Mouse (Mus musculus) CD4-positive, CD25-positive, alpha-beta regulatory T cell, adult 4 months (primary cell): ENCODE data around the gene Upf3b. TPM values are rescaled to one million over a fixed set of nuclear protein-coding genes. Genes with fewer than 3 reads are reported as not detected.

Experiments
- ATAC-seq: one replicate; pipeline ENCODE4 v1.8.0; 2017
- polyA plus RNA-seq, 2 experiments: library from polyadenylated mRNA; unstranded; fragments of 100-300 nt; shearing (Covaris generic); gene quantifications; one replicate each; pipeline ENCODE4 v1.2.1; 2017

Upf3b gene
- polyA plus RNA-seq, 2 experiments from 2014 or later, result 34.4 to 38.5 TPM

DNA sequence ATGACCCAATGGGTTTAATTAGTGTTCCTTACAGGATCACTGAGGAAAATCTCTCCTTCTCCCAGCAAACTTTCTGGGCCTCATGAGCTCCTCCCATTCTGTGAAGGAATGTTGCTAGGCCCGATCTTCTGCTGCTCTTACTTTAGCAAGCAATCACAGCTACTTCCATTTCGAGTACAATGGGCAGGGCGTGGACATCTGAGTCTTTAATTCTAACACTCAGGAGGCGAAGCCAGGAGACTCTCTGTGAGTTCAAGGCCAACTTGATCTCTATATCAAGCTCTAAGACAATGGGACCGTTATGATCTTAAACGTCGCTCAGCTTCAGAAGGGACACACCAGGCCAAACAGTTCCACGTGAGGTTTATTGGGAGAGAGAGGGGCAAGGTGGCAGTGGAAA is 33.5 kb downstream of the Upf3b start:
- no peak for ATAC-seq

DNA sequence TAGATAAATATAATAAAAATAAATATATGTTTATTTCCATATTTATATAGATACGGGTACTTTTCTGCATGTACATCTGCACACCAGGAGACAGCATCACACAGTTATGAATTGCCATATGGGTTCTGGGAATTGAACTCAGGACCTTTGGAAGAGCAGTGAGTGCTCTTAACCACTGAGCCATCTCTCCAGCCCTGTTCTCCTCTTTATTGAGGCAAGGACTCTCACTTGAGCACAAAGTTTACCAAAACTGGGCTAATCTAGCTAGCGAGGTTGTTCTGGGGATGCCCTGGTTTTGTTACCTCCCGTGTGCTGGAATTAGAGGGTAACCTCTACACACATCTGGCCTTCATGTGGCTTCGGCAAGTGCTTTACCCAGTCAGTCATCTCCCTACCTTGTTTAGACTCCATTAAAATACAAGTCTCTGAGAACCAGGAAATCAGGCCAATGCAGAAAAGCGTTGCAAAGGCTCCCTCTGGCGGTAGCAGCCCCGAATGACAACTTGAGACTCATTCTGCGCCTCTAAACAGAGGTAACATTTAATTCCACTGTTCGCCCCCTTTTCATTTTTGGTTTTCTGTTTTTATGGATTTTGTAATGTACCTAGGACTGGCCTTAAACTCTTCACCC is 35.7 kb downstream of the Upf3b start:
- peak; percentile 92 for ATAC-seq

DNA sequence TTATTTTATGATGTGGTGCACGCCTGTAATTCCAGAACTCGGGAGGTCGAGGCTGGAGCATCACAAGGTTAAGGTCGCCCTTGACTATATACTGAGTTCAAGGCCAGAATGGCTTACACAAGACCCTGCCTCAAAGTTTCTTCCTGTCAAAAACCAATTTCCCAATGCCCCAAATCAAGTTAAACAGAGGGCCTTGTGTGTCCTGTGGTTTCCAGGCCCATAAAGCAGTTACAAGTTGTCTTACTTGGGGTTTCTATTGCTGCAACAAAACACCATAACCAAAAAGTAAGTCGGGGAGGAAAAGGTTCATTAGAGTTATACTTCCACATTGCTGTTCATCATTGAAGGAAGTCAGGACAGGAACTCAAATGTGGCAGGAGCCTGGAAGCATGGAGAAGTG is 41.4 kb downstream of the Upf3b start:
- no peak for ATAC-seq

DNA sequence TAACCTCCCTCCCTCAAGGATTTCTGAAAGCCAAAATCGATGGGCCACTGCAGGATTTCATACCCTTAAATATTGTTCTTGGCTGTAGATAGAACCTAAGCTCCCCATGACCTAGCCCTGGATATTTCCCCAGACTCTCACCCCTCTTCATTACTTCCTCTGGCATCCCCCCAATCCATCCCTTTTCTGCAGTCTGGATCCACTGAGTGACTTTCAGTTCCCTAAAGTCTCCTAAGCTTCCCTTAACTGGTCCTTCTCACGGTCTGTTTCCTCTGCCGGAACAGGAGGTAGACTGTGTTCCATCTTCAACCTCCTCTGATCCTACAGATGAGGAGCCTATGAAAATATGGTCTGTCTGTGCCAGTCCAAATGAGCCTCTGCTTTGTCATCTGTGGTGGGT is 42.8 kb downstream of the Upf3b start:
- no peak for ATAC-seq

DNA sequence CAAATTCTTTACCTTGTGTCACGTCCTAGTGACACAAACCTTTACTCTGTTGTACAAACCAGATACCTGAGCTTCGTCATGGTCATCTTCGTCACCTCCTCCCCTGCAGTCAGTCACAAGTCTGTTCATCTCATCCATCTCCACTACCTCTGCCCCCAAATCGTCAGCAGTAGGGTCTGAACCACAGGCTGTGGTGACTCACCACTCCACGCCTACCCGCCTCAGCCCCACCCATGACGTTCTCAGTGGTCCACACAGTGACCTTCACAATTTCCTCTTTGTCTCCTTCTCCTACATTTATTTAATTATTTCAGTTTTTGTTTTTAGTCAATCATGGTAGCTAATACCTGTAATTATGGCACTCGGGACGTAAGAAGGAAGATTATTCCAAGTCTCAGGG is 46.2 kb downstream of the Upf3b start:
- no peak for ATAC-seq

DNA sequence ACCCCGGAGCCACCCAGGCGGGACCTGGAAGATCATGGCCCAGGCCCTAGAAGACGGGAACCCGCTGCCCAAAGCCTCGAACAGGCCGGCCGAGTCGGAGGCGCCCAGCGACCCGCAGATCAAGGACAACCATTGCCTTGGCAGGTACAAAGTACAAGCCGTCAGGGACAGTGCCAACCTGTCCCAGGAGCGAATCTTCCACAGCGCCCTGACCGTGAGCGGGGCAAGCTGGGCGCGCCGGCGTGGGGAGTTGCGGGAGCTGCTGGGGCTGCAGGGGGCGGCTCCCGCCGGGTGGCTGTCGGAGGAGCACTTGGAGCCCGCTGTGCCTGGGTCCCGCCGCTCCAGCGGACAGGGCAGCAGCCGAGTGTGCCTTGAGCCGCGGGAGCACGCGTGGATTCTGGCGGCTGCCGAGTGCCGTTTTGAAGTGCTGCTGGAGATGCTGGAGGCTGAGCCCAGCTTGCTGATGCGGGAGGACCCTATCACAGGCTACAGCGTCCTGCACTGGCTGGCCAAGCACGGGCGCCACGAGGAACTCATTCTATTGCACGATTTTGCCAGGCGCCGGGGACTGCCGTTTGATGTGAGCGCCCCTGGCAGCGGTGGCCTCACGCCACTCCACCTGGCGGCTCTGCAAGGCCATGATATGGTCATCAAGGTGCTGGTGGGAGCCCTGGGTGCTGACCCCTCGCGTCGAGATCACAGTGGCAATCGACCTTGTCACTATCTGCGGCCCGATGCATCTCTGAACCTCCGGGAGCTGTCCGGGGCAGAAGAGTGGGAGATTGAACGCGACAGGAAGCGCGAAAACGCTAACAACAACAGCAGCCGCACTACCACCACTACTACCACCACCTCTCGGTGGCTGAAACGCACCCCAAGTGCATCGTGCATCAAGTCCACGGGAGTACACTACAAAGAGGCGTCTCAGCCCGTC is 61.0 kb downstream of the Upf3b start:
- ATAC-seq, result no peak

DNA sequence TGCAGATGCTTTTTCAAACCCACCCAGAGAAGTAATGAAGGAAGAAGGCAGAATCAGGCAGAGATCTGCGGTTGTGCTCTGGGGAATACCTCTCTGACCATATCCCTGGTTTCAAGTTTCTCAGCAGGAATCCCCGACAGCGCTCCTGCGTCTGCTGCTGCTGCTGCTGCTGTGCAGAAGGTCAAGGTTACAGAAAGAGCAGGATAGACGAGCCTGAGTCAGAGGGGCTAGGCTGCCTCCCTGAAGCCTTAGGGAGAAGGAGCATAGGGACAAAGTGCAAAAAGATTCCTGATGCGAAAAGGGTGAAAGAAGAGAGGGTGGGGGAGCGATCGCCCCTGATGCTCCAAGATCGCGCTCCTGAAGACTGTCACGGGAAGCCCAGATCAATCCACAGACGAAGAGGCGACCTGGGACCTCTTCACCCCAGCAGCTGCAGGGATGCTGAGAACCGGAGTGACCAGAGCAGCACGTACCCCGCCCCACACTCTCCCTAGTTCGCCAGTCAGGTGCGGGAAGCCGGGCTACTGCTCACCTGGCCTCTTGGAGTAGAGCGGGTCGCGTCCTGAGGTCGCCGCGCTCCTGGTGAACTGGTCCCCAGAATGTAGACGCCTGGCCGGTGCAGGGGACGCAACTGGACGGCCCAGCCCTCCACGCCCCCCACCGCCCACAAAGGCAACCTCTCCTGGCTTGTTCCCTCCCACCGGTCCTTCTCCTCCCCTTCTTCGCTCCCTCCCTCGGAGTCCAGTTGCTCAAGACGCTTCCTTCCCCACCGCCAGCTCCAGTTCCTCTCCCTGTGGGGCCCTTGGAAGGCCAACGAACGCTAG is 61.8 kb downstream of the Upf3b start, which contains the start of gene Sowahd:
Gene Sowahd, plus strand, starts transcription at position 780 of the 824 bp plus-strand sequence.
- ATAC-seq, result no peak

DNA sequence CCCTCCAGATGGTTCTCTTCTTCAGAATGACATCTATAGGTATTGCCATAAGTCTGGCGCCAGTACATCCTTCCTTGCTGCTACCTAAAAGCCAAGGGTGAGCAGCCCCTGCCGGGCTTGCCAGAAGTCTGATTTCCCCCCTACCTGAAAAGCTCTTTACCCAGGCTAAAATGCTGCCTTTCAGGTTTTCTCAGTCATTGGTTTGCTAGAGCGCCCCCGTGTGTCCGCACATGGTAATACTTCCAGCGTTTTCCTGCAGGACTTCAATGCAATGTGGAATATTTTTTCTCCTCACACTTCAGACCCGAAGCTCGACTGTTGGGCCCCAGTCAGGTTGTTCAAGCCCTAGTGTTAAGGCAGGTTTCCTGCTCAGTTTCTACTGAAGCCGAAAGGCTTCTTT is 67.4 kb downstream of the Upf3b start:
- no peak for ATAC-seq

Other genes with a start within 250 kb of the Upf3b start
- gene Ube2a, start 236.4 kb downstream of the Upf3b start, polyA plus RNA-seq, result 100 to 1,000 TPM; 110 to 131 TPM
- gene C330007P06Rik, start 236.2 kb downstream of the Upf3b start, polyA plus RNA-seq, result 10 to 100 TPM; 26.8 to 28.7 TPM
- gene Nkrf, start 207.4 kb downstream of the Upf3b start, polyA plus RNA-seq, result 1 to 10 TPM; 2.0 TPM
- gene Sept6, start 118.5 kb downstream of the Upf3b start, polyA plus RNA-seq, result 100 to 1,000 TPM; 150 to 159 TPM
- not detected for gene Sowahd, start 61.5 kb downstream of the Upf3b start, polyA plus RNA-seq
- gene Rpl39, start 24.9 kb downstream of the Upf3b start, polyA plus RNA-seq, result 1,000 to 10,000 TPM in 1 of 2 experiments, 100 to 1,000 TPM in 1; 487 to 1,066 TPM
- gene Nkap, start 16.5 kb upstream of the Upf3b start, polyA plus RNA-seq, result 10 to 100 TPM; 23.9 to 29.3 TPM
- under 1 TPM in 1 of 2 experiments, not detected in 1; 0.30 TPM for gene Akap14, start 58.5 kb upstream of the Upf3b start, polyA plus RNA-seq
- gene Ndufa1, start 80.8 kb upstream of the Upf3b start, polyA plus RNA-seq, result 100 to 1,000 TPM; 210 to 310 TPM
- 10 to 100 TPM; 14.2 to 14.8 TPM for gene Rnf113a1, start 80.9 kb upstream of the Upf3b start, polyA plus RNA-seq
- not detected for gene Gm9, start 100.7 kb upstream of the Upf3b start, polyA plus RNA-seq
- gene Rhox1, start 111.9 kb upstream of the Upf3b start, polyA plus RNA-seq, result under 1 TPM in 1 of 2 experiments, not detected in 1; 0.38 TPM
- gene Rhox2a, start 134.7 kb upstream of the Upf3b start, polyA plus RNA-seq, result not detected
- gene Rhox3a, start 139.6 kb upstream of the Upf3b start, polyA plus RNA-seq, result not detected
- under 1 TPM in 1 of 2 experiments, not detected in 1; 0.33 TPM for gene Rhox4a, start 155.0 kb upstream of the Upf3b start, polyA plus RNA-seq